Mouse (Mus musculus): ENCODE data around the gene Foxn3. TPM values are rescaled to one million over a fixed set of nuclear protein-coding genes. Genes with fewer than 3 reads are reported as not detected.

The Foxn3 gene
- polyA plus RNA-seq, 1 experiment, result 35.7 TPM

DNA sequence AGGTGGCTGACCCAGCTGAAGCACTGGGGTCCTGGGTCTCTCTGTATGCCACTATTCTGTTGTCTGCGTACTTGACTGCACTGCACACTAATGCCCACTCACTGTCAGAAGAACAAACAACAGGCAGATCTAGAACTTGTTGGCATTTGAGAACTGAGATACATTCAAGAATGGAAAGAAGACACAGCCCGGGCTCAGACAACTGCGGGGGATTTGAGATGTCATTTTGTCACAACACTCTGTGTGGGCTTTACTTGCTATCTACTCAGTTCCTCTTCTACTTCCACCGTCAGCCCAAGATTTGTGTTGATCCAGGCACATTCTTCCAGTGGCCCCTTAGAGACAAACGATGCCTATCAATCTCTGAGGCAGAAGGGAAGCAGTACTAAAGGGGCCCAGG is 248.6 kb downstream of the Foxn3 start:
- no peak for TF ChIP-seq CTCF (IDR thresholded peaks at IDR 0.05; ENCODE audit: borderline replicate concordance, extremely low read depth, insufficient read depth, insufficient read length)
- no peak for TF ChIP-seq POLR2A (IDR thresholded peaks at IDR 0.05; ENCODE audit: borderline replicate concordance, extremely low read depth, insufficient read depth, insufficient read length, poor library complexity, severe bottlenecking)
- DNase-seq (ENCODE audit: low read depth), result no peak

DNA sequence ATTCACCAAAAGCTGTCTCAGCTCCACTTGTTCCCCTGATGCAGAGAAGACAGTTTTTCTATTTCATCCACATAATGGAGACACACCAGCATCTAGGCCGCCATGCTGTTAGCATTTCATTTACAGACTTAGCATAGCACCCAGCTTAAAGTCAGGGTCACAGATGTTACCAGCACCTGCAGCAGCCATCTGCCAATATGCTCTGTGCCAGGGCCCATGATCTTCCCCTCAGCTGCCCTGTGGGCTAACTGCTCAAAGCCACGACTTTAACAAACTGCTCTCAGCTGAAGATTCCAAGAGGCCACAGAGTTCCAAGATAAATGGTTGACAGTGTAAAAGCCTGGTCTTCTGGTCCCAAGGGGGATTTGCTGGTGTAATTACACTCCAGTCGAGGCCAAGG is 252.1 kb downstream of the Foxn3 start:
- TF ChIP-seq POLR2A (IDR thresholded peaks at IDR 0.05; ENCODE audit: borderline replicate concordance, extremely low read depth, insufficient read depth, insufficient read length, poor library complexity, severe bottlenecking) (no peak), CTCF (IDR thresholded peaks at IDR 0.05; ENCODE audit: borderline replicate concordance, extremely low read depth, insufficient read depth, insufficient read length) (no peak)
- peak; percentile 63 for DNase-seq (ENCODE audit: low read depth)

DNA sequence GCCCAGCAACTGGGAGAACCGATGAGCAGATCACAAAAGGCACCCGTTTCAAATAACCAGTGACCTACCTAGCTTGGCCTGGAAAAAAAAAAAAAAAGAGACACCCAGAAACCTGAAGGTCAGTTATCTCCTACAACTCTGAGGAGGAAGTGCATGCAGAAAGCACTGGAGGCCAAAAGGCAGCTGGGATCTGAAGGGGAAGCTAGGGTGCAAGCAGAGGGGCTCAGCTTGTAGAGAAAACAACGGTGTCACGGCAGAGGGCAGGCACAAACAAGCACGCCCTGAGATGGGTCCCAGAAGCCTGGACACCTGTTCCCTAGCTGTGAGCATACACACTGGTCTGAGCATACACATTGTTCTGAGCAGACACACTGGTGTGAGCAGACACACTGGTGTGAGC is 253.4 kb downstream of the Foxn3 start:
- TF ChIP-seq CTCF (IDR thresholded peaks at IDR 0.05; ENCODE audit: borderline replicate concordance, extremely low read depth, insufficient read depth, insufficient read length) (no peak), POLR2A (IDR thresholded peaks at IDR 0.05; ENCODE audit: borderline replicate concordance, extremely low read depth, insufficient read depth, insufficient read length, poor library complexity, severe bottlenecking) (no peak)
- DNase-seq (ENCODE audit: low read depth), result no peak

DNA sequence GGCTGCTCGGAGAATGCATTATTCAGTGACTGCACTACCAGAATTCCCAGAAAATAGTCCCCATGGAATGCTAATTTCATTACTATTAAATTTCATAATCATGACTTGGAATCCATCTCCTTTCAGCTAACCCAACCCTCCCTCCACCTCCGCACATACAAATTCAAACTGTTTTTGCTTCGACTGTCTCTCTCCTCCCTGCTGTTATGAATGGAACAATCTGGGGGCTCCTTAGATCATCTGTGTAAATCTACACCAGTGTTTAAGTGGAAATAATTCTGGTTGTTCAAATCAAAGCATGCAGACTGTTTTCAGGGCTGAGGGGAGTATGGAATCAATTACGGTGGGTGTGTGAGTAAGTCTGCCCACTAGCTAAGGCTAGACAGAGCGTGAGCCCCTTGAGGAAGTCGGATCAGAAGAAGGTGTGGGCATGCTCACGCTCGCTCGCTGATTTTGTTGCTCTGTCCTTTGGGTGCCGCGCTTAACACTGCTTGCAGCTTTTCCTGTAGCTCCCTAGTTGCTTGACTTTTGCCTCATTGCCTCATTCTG is 254.8 kb downstream of the Foxn3 start:
- peak; percentile 52 for DNase-seq (ENCODE audit: low read depth)
- TF ChIP-seq CTCF (IDR thresholded peaks at IDR 0.05; ENCODE audit: borderline replicate concordance, extremely low read depth, insufficient read depth, insufficient read length), result no peak
- TF ChIP-seq POLR2A (IDR thresholded peaks at IDR 0.05; ENCODE audit: borderline replicate concordance, extremely low read depth, insufficient read depth, insufficient read length, poor library complexity, severe bottlenecking), result no peak

DNA sequence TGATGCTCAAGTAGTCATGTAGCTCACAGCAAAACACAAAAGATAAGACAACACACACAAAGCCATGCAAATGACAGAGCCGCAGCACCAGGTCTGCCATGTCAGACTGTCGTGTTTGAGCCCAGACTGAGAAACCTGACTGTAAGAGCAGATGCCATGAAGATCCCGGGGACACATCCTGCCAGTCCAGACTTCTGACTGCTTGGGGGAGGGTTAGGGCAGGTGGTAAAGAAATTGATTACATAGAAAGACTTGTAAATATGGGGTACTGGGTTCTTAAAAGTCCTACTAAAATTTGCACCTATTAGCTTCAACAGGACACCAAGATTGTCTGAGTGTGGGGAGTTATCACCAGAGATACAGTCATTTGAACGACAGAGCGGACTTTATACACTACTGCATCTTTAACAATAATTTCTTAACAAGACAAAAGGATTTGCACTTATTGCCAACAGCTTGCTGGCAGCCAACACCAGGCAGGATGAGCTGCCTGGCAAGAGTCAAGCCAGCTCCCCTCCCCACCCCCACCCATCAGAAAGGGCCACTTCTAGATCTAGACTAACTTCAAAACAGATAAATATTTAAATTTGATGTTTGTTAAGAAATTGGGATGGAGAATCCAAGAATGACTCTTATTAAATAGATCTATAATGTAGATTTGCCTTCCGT is 256.7 kb downstream of the Foxn3 start:
- no peak for TF ChIP-seq POLR2A (IDR thresholded peaks at IDR 0.05; ENCODE audit: borderline replicate concordance, extremely low read depth, insufficient read depth, insufficient read length, poor library complexity, severe bottlenecking)
- DNase-seq (ENCODE audit: low read depth), result peak; percentile 67

DNA sequence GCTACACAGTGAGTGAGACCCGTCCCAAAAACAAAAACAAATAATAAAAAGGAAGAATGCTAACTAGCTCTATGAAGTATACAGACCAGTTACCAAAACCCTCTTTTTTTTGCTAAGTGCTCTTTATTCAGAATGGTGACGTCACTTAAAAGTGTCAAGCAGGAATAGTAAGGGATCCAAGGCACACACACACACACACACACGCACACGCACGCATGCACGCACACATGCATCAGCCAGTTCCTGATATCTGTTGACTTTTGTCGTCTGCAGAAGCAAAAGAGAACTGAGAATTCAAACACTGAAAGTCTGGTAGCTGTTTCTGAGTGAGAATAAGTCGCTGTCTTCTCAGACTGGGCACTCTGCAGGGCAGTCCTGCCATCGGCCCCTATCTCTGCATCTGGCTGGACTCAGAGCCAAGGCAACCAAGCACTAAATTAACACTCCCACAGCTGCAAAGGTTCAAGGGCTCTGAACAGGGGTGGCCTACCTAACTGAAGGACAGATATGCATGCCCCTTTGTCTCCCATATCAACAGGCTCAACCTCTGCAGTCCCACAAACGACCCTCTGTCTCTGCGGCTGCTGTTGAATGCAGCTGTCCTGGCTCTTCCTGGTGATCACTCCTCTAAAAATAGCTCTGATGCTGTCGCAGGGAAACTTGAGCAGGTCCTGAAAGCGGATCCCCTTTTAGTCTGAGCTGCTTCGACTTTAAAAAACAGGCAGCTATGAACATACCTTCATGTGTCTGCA is 257.4 kb downstream of the Foxn3 start:
- peak; percentile 62 for DNase-seq (ENCODE audit: low read depth)
- TF ChIP-seq POLR2A (IDR thresholded peaks at IDR 0.05; ENCODE audit: borderline replicate concordance, extremely low read depth, insufficient read depth, insufficient read length, poor library complexity, severe bottlenecking) (no peak), CTCF (IDR thresholded peaks at IDR 0.05; ENCODE audit: borderline replicate concordance, extremely low read depth, insufficient read depth, insufficient read length) (no peak)

DNA sequence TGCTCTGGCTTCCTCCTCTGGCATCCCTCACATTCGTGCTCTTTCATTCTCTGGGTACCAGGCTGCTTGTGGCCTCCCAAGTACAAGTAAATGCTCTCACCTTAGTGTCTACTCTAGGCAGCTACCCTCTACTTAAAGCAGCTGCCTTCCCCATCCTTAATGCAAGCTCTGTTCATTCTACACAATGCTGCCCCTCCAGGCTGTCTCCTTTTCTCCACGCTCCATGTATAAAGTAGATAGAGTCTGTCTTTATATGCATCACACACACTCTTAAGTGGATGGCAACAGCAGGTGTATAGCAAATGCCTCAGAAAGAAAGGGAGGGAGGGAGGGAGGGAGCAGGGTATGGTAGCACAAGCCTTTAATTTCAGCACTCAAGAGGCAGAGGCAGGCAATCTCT is 258.1 kb downstream of the Foxn3 start:
- DNase-seq (ENCODE audit: low read depth), result peak; percentile 63
- TF ChIP-seq CTCF (IDR thresholded peaks at IDR 0.05; ENCODE audit: borderline replicate concordance, extremely low read depth, insufficient read depth, insufficient read length), result no peak; the same call in 1 of the 2 replicates
- no peak for TF ChIP-seq POLR2A (IDR thresholded peaks at IDR 0.05; ENCODE audit: borderline replicate concordance, extremely low read depth, insufficient read depth, insufficient read length, poor library complexity, severe bottlenecking)

DNA sequence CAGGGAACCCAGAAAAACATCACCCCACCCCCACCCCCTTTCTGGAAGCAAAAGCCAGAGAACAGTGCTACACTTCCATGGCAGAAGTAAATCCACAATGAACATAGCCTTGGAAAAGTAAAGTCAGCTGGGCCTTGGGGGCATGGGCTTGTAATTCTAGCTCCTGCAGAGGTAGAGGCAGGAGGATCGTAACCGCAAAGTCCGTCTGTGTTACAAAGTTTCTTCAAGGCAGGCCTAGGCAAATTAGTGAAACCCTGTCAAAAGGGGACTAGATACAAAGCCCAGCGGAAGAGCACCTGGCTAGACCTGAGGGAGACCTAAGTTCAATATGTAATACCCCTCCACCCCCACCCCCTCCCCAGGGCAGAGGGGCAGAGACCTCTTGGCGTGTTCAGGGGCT is 259.3 kb downstream of the Foxn3 start:
- TF ChIP-seq CTCF (IDR thresholded peaks at IDR 0.05; ENCODE audit: borderline replicate concordance, extremely low read depth, insufficient read depth, insufficient read length) (no peak), POLR2A (IDR thresholded peaks at IDR 0.05; ENCODE audit: borderline replicate concordance, extremely low read depth, insufficient read depth, insufficient read length, poor library complexity, severe bottlenecking) (no peak)
- DNase-seq (ENCODE audit: low read depth), result no peak

DNA sequence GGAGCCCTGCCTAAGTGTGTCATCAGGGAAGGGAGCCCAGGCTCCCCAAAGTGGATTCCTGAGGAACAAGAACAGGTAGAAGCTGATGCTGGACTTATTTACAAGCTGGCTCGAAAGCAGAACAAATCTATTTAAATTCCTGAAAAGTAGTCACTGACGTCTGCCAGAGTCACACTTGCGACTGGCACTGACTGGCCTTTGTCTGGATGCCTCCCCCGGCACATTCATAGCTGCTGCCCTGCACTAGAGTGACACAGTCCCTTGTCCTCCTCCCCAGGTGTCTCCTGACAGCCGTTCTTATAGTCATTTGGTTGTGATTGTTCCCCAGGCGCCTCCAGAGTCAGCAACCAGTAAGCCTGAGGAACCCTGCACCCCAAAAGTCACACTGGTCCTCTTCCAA is 259.8 kb downstream of the Foxn3 start:
- DNase-seq (ENCODE audit: low read depth), result no peak
- TF ChIP-seq CTCF (IDR thresholded peaks at IDR 0.05; ENCODE audit: borderline replicate concordance, extremely low read depth, insufficient read depth, insufficient read length) (no peak), POLR2A (IDR thresholded peaks at IDR 0.05; ENCODE audit: borderline replicate concordance, extremely low read depth, insufficient read depth, insufficient read length, poor library complexity, severe bottlenecking) (no peak)

DNA sequence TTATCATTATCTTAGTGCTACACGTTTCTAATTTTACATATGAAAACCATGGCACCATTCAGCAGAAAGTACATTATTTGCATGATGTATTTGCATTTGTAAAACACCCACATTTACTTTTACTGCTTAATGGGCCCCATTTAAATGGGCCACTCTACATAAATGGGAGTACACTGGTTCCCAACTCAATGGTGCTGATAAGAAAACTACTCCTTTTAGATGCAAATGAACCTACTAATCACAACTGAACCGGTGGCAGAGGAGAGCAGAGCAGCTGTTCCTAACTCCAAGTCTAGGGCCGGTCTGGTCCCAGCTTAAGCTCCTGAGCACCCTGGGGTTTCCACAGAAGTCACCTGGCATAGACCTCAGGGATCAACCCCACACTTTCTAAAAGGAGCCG is 263.5 kb downstream of the Foxn3 start:
- no peak for TF ChIP-seq CTCF (IDR thresholded peaks at IDR 0.05; ENCODE audit: borderline replicate concordance, extremely low read depth, insufficient read depth, insufficient read length)
- TF ChIP-seq POLR2A (IDR thresholded peaks at IDR 0.05; ENCODE audit: borderline replicate concordance, extremely low read depth, insufficient read depth, insufficient read length, poor library complexity, severe bottlenecking), result no peak
- peak; percentile 86 for DNase-seq (ENCODE audit: low read depth)

DNA sequence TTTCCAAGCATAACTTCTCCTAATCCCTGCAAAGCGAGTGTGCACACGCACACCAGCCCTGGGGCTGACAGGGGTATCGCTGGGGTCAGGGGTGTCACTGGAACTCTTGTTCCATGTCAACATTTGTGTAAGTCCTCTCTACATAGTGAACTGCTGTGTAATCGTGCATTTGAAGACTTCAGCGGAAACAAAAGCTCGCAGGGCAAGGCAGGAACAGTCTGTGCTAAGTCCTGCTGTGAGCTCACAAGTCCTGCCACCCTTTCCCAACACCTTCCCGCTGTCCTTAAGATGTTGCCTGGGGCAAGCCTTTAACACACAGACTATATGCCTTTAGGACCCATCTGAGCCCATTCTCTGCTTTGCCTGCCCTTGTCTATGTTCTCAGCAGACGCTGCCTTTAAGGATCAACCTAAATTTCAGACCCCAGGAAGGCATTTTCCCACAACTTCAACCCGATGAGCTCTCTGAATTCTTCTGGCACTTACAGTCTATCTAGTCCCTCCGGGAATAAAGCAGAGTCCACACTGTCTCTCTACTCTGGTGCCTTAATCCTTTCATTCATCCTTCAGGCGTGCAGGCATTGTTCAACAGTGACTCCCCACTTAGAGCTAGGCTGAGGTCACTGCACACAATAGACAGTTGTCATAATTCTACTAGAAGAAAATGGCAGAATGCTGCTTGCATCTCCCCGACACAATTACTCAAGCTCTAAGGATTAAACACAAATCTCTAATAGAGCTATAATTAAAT is 264.4 kb downstream of the Foxn3 start:
- DNase-seq (ENCODE audit: low read depth), result peak; percentile 61
- TF ChIP-seq CTCF (IDR thresholded peaks at IDR 0.05; ENCODE audit: borderline replicate concordance, extremely low read depth, insufficient read depth, insufficient read length), result no peak
- TF ChIP-seq POLR2A (IDR thresholded peaks at IDR 0.05; ENCODE audit: borderline replicate concordance, extremely low read depth, insufficient read depth, insufficient read length, poor library complexity, severe bottlenecking), result no peak
